Mouse (Mus musculus): ENCODE results near the gene Acsm1. TPM values are rescaled to one million over a fixed set of nuclear protein-coding genes. Genes with fewer than 3 reads are reported as not detected.

Gene Acsm1
- total and polyA plus RNA-seq, 2 experiments from 2014 or later = 0.05 TPM; not detected in 1

DNA sequence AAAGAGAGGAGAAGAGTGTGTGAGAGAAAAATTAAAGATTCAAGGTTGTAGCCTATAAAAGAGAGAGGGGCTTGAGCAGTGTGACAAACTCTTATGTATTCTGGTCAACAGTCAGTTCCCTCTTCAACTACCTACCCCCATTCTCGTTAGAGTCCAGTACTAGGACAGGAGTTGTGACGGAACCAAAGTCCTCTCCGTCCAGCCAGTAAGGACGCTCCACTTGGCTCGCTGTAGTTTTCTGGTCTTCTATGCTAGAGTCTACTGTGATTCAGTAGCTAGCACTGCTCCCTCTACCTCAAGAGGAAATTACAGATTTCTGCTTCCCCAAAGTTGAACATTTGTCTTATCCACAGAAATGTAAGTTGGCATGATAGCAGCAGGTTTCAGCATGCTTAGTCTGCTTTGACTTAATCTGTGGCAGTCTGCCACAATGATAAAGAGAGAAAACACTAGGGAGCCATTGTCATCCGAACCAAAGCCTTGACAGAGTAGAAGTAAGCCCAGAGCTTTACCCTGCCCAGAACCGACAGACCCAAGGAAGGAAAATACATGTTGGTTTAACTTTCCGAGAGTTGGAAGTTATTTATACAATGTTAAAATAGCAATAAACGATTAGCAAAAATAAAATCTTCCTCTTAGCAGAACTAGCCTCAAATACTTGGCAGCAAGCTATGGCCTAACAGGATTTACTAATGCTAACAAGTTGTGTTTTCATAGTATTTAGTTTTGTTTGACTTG is 731 bp upstream of the Acsm1 start:
- ATAC-seq (ENCODE audit: insufficient read depth, low read depth) (no peak), DNase-seq (ENCODE audit: low spot score) (no peak)
- no peak for TF ChIP-seq EP300 (IDR thresholded peaks at IDR 0.05; ENCODE audit: low read depth)
- no peak for TF ChIP-seq CTCF (IDR thresholded peaks at IDR 0.05; ENCODE audit: low read depth)
- no peak overlapping the region for H3K9ac ChIP-seq (replicated peaks; ENCODE audit: low read depth, low read length)
- no peaks in the 10 kb centered on the region for H3K27me3 ChIP-seq (ENCODE audit: control insufficient read depth, insufficient read depth, low read length)
- no peak overlapping the region for H3K4me2 ChIP-seq (ENCODE audit: low read depth, low read length)
- H3K9me3 ChIP-seq (replicated peaks; ENCODE audit: control insufficient read depth, low read length) = no peaks in the 10 kb centered on the region
- no peak overlapping the region for H3K4me3 ChIP-seq (ENCODE audit: low read depth, low read length)
- H3K27ac ChIP-seq (ENCODE audit: low read depth) = no peak overlapping the region
- 63% methylated on average over 9 of the region's 9 CpGs for WGBS
- H3K36me3 ChIP-seq (replicated peaks; ENCODE audit: control insufficient read depth, insufficient read depth, low read length) = no peaks in the 10 kb centered on the region
- H3K4me1 ChIP-seq (ENCODE audit: control insufficient read depth, insufficient read depth) = no peaks in the 10 kb centered on the region

DNA sequence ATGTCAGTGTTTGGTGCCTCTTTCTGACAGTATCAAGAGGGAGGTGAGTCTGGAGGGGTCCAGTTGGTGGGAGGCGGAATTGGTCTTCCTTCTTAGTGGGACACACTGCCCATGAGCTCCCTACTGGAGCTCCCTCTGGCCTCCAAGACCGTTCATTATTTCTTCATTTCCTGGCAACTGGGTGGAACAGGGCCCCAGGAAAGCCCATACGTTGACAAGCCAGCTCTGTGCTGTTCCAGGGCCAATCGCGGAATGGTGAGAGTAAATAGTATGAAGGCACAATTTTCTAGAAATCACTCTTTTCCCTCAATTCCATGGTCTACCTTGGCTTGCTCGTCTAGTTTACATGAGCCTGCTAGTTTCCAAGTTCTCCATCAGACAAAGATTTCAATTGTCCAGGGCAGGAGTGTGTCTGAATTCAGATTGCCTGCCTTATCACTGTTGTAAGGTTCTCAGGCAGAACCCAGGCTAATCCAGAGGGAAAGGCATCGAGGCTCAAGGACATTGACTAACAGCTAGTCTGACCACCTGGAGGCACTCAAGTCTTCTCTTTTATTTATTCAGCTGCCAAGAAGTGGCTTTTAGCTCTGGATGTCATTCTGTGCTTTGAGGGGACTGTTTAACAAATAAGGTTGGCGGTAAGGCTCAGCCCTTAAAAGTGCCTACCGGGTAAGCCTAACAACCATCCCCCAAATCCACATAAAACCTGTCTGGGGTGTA is 1.1 kb downstream of the Acsm1 start:
- H3K4me1 ChIP-seq (ENCODE audit: control insufficient read depth, insufficient read depth) = no peaks in the 10 kb centered on the region
- no peak overlapping the region for H3K4me2 ChIP-seq (ENCODE audit: low read depth, low read length)
- H3K4me3 ChIP-seq (ENCODE audit: low read depth, low read length) = no peak overlapping the region
- H3K9ac ChIP-seq (replicated peaks; ENCODE audit: low read depth, low read length) = no peak overlapping the region
- DNase-seq (ENCODE audit: low spot score) = no peak
- no peaks in the 10 kb centered on the region for H3K27me3 ChIP-seq (ENCODE audit: control insufficient read depth, insufficient read depth, low read length)
- WGBS = 67% methylated on average over 9 of the region's 9 CpGs
- no peak overlapping the region for H3K27ac ChIP-seq (ENCODE audit: low read depth)
- H3K36me3 ChIP-seq (replicated peaks; ENCODE audit: control insufficient read depth, insufficient read depth, low read length) = no peaks in the 10 kb centered on the region
- no peaks in the 10 kb centered on the region for H3K9me3 ChIP-seq (replicated peaks; ENCODE audit: control insufficient read depth, low read length)
- TF ChIP-seq CTCF (IDR thresholded peaks at IDR 0.05; ENCODE audit: low read depth) (no peak), EP300 (IDR thresholded peaks at IDR 0.05; ENCODE audit: low read depth) (no peak)
- ATAC-seq (ENCODE audit: insufficient read depth, low read depth) = no peak

DNA sequence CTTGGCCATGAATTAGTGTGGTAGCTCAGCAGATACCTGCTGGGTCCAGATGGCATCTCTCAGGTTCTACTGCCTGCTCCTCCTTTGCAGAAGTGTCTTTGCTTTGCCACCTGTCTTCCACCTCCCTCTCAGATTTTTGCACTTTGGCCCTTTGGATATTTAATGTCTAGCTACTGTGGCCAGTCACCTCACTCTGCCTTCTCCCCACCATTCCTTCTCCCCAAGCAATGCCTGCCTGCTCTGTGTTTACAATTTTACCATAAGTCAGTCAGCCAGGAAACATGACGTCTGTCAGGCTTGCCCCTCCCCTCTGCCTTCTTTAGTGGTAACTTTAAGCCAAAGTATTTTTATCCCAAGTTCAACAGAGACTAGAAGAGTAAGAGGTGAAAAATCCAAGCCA is 9.7 kb downstream of the Acsm1 start:
- Histone ChIP-seq H3K9ac (replicated peaks; ENCODE audit: low read depth, low read length) (no peak overlapping the region), H3K4me3 (ENCODE audit: low read depth, low read length) (no peak overlapping the region), H3K9me3 (replicated peaks; ENCODE audit: control insufficient read depth, low read length) (no peaks in the 10 kb centered on the region), H3K4me1 (ENCODE audit: control insufficient read depth, insufficient read depth) (no peaks in the 10 kb centered on the region), H3K4me2 (ENCODE audit: low read depth, low read length) (no peak overlapping the region), H3K27me3 (ENCODE audit: control insufficient read depth, insufficient read depth, low read length) (no peaks in the 10 kb centered on the region), H3K27ac (ENCODE audit: low read depth) (no peak overlapping the region), H3K36me3 (replicated peaks; ENCODE audit: control insufficient read depth, insufficient read depth, low read length) (no peaks in the 10 kb centered on the region)
- DNase-seq (ENCODE audit: low spot score) = no peak
- 26% methylated on average over 1 of the region's 1 CpGs for WGBS
- ATAC-seq (ENCODE audit: insufficient read depth, low read depth) = no peak
- TF ChIP-seq CTCF (IDR thresholded peaks at IDR 0.05; ENCODE audit: low read depth) (no peak), EP300 (IDR thresholded peaks at IDR 0.05; ENCODE audit: low read depth) (no peak)

DNA sequence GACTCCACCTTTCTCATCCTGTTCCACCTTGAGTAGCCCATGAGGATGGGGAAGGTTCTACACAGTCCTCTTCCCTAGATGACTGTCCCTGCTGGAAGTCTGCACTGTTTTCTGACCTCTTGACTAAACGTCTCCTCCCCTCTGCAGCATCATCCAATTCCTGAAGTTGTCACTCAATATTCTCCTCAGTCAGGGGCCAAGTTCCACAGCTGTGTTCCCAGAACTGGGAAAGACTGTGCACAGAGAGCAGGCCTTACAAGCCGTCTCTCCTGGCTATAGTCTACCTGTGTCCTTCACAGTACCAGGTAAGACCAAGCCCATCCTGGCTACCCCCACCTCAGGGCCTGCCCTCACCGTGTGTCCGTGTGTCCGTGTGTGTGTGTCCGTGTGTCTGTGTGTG is 10.8 kb downstream of the Acsm1 start:
- Histone ChIP-seq H3K4me1 (ENCODE audit: control insufficient read depth, insufficient read depth) (no peaks in the 10 kb centered on the region), H3K36me3 (replicated peaks; ENCODE audit: control insufficient read depth, insufficient read depth, low read length) (no peaks in the 10 kb centered on the region), H3K9ac (replicated peaks; ENCODE audit: low read depth, low read length) (no peak overlapping the region), H3K9me3 (replicated peaks; ENCODE audit: control insufficient read depth, low read length) (no peaks in the 10 kb centered on the region), H3K27me3 (ENCODE audit: control insufficient read depth, insufficient read depth, low read length) (no peaks in the 10 kb centered on the region), H3K4me3 (ENCODE audit: low read depth, low read length) (no peak overlapping the region), H3K4me2 (ENCODE audit: low read depth, low read length) (no peak overlapping the region), H3K27ac (ENCODE audit: low read depth) (no peak overlapping the region)
- DNase-seq (ENCODE audit: low spot score) = no peak
- no peak for TF ChIP-seq EP300 (IDR thresholded peaks at IDR 0.05; ENCODE audit: low read depth)
- no peak for TF ChIP-seq CTCF (IDR thresholded peaks at IDR 0.05; ENCODE audit: low read depth)
- no peak for ATAC-seq (ENCODE audit: insufficient read depth, low read depth)
- WGBS = 78% methylated on average over 6 of the region's 6 CpGs

DNA sequence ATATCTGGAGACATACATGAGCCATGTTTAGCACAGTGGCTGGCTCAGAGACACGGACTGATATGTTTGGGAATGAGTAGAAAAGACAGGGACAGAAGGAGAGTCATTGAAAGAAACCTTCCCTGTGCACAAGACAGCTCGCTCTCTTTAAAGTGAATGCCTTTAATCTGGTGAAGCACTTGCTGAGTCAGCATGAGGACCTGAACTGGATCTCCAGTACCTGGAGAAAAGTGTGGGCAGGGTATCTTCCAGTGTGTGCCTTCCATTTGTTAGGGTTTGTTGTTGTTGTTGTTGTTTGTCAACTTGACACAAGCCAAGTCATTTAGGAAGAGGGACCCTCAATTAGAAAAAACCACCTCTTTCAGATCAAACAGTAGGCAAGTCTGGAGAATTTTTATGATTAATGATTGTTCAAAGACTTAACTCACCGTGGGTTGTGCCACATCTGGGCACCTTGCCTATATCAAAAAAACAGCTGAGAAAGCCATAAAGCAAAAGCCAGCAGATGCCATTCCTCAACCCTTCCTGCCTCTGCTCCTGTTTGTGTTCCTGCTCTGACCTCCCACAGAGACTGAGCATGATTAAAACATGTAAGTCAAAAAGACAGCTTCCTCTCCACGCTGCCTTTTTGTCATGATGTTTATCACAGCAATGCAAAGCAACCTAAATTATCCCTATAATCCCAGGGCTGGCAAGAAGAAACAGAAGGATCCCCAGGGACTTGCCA is 11.5 kb downstream of the Acsm1 start:
- ATAC-seq (ENCODE audit: insufficient read depth, low read depth) (no peak), DNase-seq (ENCODE audit: low spot score) (no peak)
- Histone ChIP-seq H3K4me1 (ENCODE audit: control insufficient read depth, insufficient read depth) (no peaks in the 10 kb centered on the region), H3K27me3 (ENCODE audit: control insufficient read depth, insufficient read depth, low read length) (no peaks in the 10 kb centered on the region), H3K36me3 (replicated peaks; ENCODE audit: control insufficient read depth, insufficient read depth, low read length) (no peaks in the 10 kb centered on the region), H3K4me2 (ENCODE audit: low read depth, low read length) (no peak overlapping the region), H3K9me3 (replicated peaks; ENCODE audit: control insufficient read depth, low read length) (no peaks in the 10 kb centered on the region), H3K9ac (replicated peaks; ENCODE audit: low read depth, low read length) (no peak overlapping the region), H3K4me3 (ENCODE audit: low read depth, low read length) (no peak overlapping the region), H3K27ac (ENCODE audit: low read depth) (no peak overlapping the region)
- TF ChIP-seq CTCF (IDR thresholded peaks at IDR 0.05; ENCODE audit: low read depth) (no peak), EP300 (IDR thresholded peaks at IDR 0.05; ENCODE audit: low read depth) (no peak)
- 52% methylated on average over 4 of the region's 4 CpGs for WGBS

Data from heart, postnatal 0 days (tissue).